Mouse (Mus musculus): Measurements from ENCODE around the gene Cabp4. TPM values are rescaled to one million over a fixed set of nuclear protein-coding genes. Genes with fewer than 3 reads are reported as not detected.

Cabp4 gene
- total and polyA plus RNA-seq, 3 experiments, result 0.21 TPM; not detected in 2

DNA sequence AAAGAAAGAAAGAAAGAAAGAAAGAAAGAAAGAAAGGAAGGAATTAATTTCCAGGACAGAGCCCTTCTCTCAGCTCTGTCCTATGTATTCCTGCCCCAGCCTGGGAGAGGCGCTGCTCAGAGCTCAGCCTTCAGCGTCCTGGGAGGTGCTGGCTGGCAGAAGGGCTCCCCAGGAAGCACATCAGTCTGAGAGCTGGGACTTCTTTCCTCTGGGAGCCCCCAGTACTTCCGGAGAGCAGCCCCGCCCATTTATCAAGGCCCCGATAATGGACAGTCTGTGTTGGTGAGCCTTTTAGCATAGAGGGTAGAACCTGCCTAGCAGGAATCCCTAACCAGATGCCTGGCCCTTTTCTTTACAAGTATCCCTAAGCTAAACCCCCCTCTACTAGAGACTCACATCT is 55.7 kb downstream of the Cabp4 start:
- H3K27ac ChIP-seq, result no peak overlapping the region
- TF ChIP-seq CTCF (IDR thresholded peaks at IDR 0.05) (no peak), EP300 (IDR thresholded peaks at IDR 0.05; ENCODE audit: insufficient read depth, low read depth, low read length) (no peak), POLR2A (IDR thresholded peaks at IDR 0.05; ENCODE audit: insufficient read depth, low read depth, low read length) (no peak)
- H3K36me3 ChIP-seq (ENCODE audit: control insufficient read depth, insufficient read depth, low read length), result no peaks in the 10 kb centered on the region
- DNase-seq, result no peak
- H3K27me3 ChIP-seq (ENCODE audit: control insufficient read depth, insufficient read depth, low read length), result no peaks in the 10 kb centered on the region
- H3K9ac ChIP-seq (ENCODE audit: low read depth, low read length), result no peak overlapping the region
- WGBS, result 24% methylated on average over 5 of the region's 5 CpGs
- intact Hi-C loops (cut with DNase I), result no loop called here
- no peaks in the 10 kb centered on the region for H3K79me2 ChIP-seq (replicated peaks; ENCODE audit: control insufficient read depth, insufficient read depth, low read length)
- H3K4me3 ChIP-seq, result no peak overlapping the region
- no peaks in the 10 kb centered on the region for H3K4me1 ChIP-seq (ENCODE audit: control insufficient read depth, insufficient read depth, low read length)

DNA sequence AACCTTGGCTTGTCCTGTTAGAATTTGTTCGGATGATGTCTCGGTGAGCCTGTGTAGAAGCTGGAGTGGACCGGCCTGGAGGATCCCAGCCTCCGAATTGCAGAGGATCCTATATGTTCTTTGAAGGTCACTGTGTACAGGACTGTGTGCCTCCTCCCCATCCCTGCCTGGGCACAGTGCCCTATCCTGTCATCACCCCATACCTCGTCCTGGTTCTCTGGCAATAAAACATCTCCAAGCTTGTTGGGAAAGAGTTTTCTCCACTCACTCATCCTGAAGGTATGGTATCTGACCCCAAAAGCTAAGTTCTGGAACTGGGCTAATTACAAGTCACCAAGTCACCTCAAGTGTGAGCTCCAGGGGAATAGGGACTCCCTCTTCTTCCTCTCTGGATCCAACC is 56.7 kb downstream of the Cabp4 start:
- no peaks in the 10 kb centered on the region for H3K27me3 ChIP-seq (ENCODE audit: control insufficient read depth, insufficient read depth, low read length)
- 59% methylated on average over 5 of the region's 5 CpGs for WGBS
- DNase-seq, result no peak
- no peak overlapping the region for H3K27ac ChIP-seq
- H3K4me3 ChIP-seq, result no peak overlapping the region
- H3K4me1 ChIP-seq (ENCODE audit: control insufficient read depth, insufficient read depth, low read length), result no peaks in the 10 kb centered on the region
- TF ChIP-seq POLR2A (IDR thresholded peaks at IDR 0.05; ENCODE audit: insufficient read depth, low read depth, low read length) (no peak), EP300 (IDR thresholded peaks at IDR 0.05; ENCODE audit: insufficient read depth, low read depth, low read length) (no peak), CTCF (IDR thresholded peaks at IDR 0.05) (no peak)
- H3K36me3 ChIP-seq (ENCODE audit: control insufficient read depth, insufficient read depth, low read length), result no peaks in the 10 kb centered on the region
- intact Hi-C loops (cut with DNase I), result no loop called here
- H3K9ac ChIP-seq (ENCODE audit: low read depth, low read length), result no peak overlapping the region
- H3K79me2 ChIP-seq (replicated peaks; ENCODE audit: control insufficient read depth, insufficient read depth, low read length), result no peaks in the 10 kb centered on the region

DNA sequence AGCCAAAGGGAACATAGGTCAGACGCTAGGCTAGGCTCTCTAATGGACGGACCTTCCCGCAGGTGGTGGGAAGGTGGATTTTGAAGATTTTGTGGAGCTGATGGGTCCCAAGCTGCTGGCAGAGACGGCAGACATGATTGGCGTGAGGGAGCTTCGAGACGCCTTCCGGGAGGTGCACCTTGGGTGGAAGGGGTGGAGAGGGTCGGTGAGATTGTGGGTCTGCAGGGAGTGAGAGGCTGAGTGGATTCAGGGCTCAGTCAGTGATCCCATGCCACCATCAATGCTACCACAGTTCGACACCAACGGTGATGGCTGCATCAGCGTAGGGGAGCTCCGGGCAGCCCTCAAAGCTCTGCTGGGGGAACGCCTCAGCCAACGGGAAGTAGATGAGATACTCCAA is 57.7 kb downstream of the Cabp4 start:
- TF ChIP-seq EP300 (IDR thresholded peaks at IDR 0.05; ENCODE audit: insufficient read depth, low read depth, low read length), result no peak
- no peak for TF ChIP-seq CTCF (IDR thresholded peaks at IDR 0.05)
- no peak for TF ChIP-seq POLR2A (IDR thresholded peaks at IDR 0.05; ENCODE audit: insufficient read depth, low read depth, low read length)
- Histone ChIP-seq H3K36me3 (ENCODE audit: control insufficient read depth, insufficient read depth, low read length) (no peaks in the 10 kb centered on the region), H3K9ac (ENCODE audit: low read depth, low read length) (no peak overlapping the region), H3K79me2 (replicated peaks; ENCODE audit: control insufficient read depth, insufficient read depth, low read length) (no peaks in the 10 kb centered on the region), H3K27ac (no peak overlapping the region), H3K4me3 (no peak overlapping the region), H3K4me1 (ENCODE audit: control insufficient read depth, insufficient read depth, low read length) (no peaks in the 10 kb centered on the region), H3K27me3 (ENCODE audit: control insufficient read depth, insufficient read depth, low read length) (no peaks in the 10 kb centered on the region)
- intact Hi-C loops (cut with DNase I), result no loop called here
- DNase-seq, result no peak
- 89% methylated on average over 15 of the region's 15 CpGs for WGBS

Other genes with a start within 250 kb of the Cabp4 start
Only the 30 nearest of the 33 such genes appear.
- gene Unc93b1, start 208.8 kb downstream of the Cabp4 start, total RNA-seq (2021), result 10 to 100 TPM; 17.5 to 18.3 TPM
- 38.1 and 45.5 TPM in 2 replicates for gene Unc93b1, start 208.8 kb downstream of the Cabp4 start, polyA plus RNA-seq (2012; rRNA removed)
- gene Aldh3b3, start 185.4 kb downstream of the Cabp4 start, total RNA-seq (2021), result under 1 TPM; 0.39 to 0.61 TPM
- 2.8 and 5.4 TPM in 2 replicates for gene Aldh3b3, start 185.4 kb downstream of the Cabp4 start, polyA plus RNA-seq (2012; rRNA removed)
- gene Aldh3b2, start 171.7 kb downstream of the Cabp4 start, total RNA-seq (2021), result under 1 TPM; 0.18 to 0.26 TPM
- 0.91 and 1.6 TPM in 2 replicates for gene Aldh3b2, start 171.7 kb downstream of the Cabp4 start, polyA plus RNA-seq (2012; rRNA removed)
- 10 to 100 TPM; 21.5 to 28.0 TPM for gene Acy3, start 157.5 kb downstream of the Cabp4 start, total RNA-seq (2021)
- gene Acy3, start 157.5 kb downstream of the Cabp4 start, polyA plus RNA-seq (2012; rRNA removed), result 68.7 and 89.9 TPM in 2 replicates
- not detected for gene Tbx10, start 151.3 kb downstream of the Cabp4 start, total RNA-seq (2021)
- gene Tbx10, start 151.3 kb downstream of the Cabp4 start, polyA plus RNA-seq (2012; rRNA removed), result 0.14 TPM in 1 of 2 replicates, not detected in the other
- gene Nudt8, start 143.5 kb downstream of the Cabp4 start, total RNA-seq (2021), result 100 to 1,000 TPM; 136 to 149 TPM
- gene Nudt8, start 143.5 kb downstream of the Cabp4 start, polyA plus RNA-seq (2012; rRNA removed), result 46.4 and 61.9 TPM in 2 replicates
- 1 to 10 TPM; 1.0 to 1.7 TPM for gene Gm49405, start 143.4 kb downstream of the Cabp4 start, total RNA-seq (2021)
- 11.0 TPM in 2 replicates for gene Gm49405, start 143.4 kb downstream of the Cabp4 start, polyA plus RNA-seq (2012; rRNA removed)
- 100 to 1,000 TPM; 193 to 236 TPM for gene Doc2g, start 140.7 kb downstream of the Cabp4 start, total RNA-seq (2021)
- gene Doc2g, start 140.7 kb downstream of the Cabp4 start, polyA plus RNA-seq (2012; rRNA removed), result 432 and 597 TPM in 2 replicates
- 1,000 to 10,000 TPM; 1,031 to 1,231 TPM for gene Ndufv1, start 131.2 kb downstream of the Cabp4 start, total RNA-seq (2021)
- gene Ndufv1, start 131.2 kb downstream of the Cabp4 start, polyA plus RNA-seq (2012; rRNA removed), result 1,078 and 1,145 TPM in 2 replicates
- 100 to 1,000 TPM; 356 to 371 TPM for gene Gstp1, start 106.0 kb downstream of the Cabp4 start, total RNA-seq (2021)
- gene Gstp1, start 106.0 kb downstream of the Cabp4 start, polyA plus RNA-seq (2012; rRNA removed), result 480 and 490 TPM in 2 replicates
- 100 to 1,000 TPM; 121 to 137 TPM for gene Gstp2, start 98.0 kb downstream of the Cabp4 start, total RNA-seq (2021)
- gene Gstp2, start 98.0 kb downstream of the Cabp4 start, polyA plus RNA-seq (2012; rRNA removed), result 38.3 and 58.2 TPM in 2 replicates
- not detected for gene Gstp3, start 84.5 kb downstream of the Cabp4 start, total RNA-seq (2021)
- 1.1 TPM in 1 of 2 replicates, not detected in the other for gene Gstp3, start 84.5 kb downstream of the Cabp4 start, polyA plus RNA-seq (2012; rRNA removed)
- gene Cabp2, start 62.5 kb downstream of the Cabp4 start, total RNA-seq (2021), result not detected
- gene Cabp2, start 62.5 kb downstream of the Cabp4 start, polyA plus RNA-seq (2012; rRNA removed), result not detected in 2 replicates
- gene Cdk2ap2, start 46.9 kb downstream of the Cabp4 start, total RNA-seq (2021), result 10 to 100 TPM; 39.9 to 43.2 TPM
- gene Cdk2ap2, start 46.9 kb downstream of the Cabp4 start, polyA plus RNA-seq (2012; rRNA removed), result 81.3 and 85.3 TPM in 2 replicates
- 10 to 100 TPM; 18.1 to 19.9 TPM for gene Pitpnm1, start 44.0 kb downstream of the Cabp4 start, total RNA-seq (2021)
- gene Pitpnm1, start 44.0 kb downstream of the Cabp4 start, polyA plus RNA-seq (2012; rRNA removed), result 43.6 and 49.9 TPM in 2 replicates
- gene Aip, start 18.2 kb downstream of the Cabp4 start, total RNA-seq (2021), result 10 to 100 TPM; 55.1 to 60.6 TPM
- 69.4 and 82.1 TPM in 2 replicates for gene Aip, start 18.2 kb downstream of the Cabp4 start, polyA plus RNA-seq (2012; rRNA removed)
- under 1 TPM in 1 of 2 experiments, not detected in 1; 0.05 TPM for gene Gpr152, start 4.2 kb downstream of the Cabp4 start, total RNA-seq (2021)
- 0.12 TPM in 2 replicates for gene Gpr152, start 4.2 kb downstream of the Cabp4 start, polyA plus RNA-seq (2012; rRNA removed)
- 10 to 100 TPM; 43.9 to 45.1 TPM for gene Coro1b, start 4.6 kb upstream of the Cabp4 start, total RNA-seq (2021)
- gene Coro1b, start 4.6 kb upstream of the Cabp4 start, polyA plus RNA-seq (2012; rRNA removed), result 83.3 and 95.0 TPM in 2 replicates
- gene Ptprcap, start 9.6 kb upstream of the Cabp4 start, total RNA-seq (2021), result 1 to 10 TPM; 1.1 to 1.7 TPM
- gene Ptprcap, start 9.6 kb upstream of the Cabp4 start, polyA plus RNA-seq (2012; rRNA removed), result 2.2 and 6.4 TPM in 2 replicates
- gene Rps6kb2, start 19.3 kb upstream of the Cabp4 start, total RNA-seq (2021), result 10 to 100 TPM; 14.7 to 18.2 TPM
- 29.5 and 32.9 TPM in 2 replicates for gene Rps6kb2, start 19.3 kb upstream of the Cabp4 start, polyA plus RNA-seq (2012; rRNA removed)
- gene Carns1, start 31.4 kb upstream of the Cabp4 start, total RNA-seq (2021), result 10 to 100 TPM; 24.4 to 27.0 TPM
- 78.0 and 79.1 TPM in 2 replicates for gene Carns1, start 31.4 kb upstream of the Cabp4 start, polyA plus RNA-seq (2012; rRNA removed)
- 10 to 100 TPM; 12.4 to 14.4 TPM for gene Tbc1d10c, start 47.3 kb upstream of the Cabp4 start, total RNA-seq (2021)
- 13.7 and 15.8 TPM in 2 replicates for gene Tbc1d10c, start 47.3 kb upstream of the Cabp4 start, polyA plus RNA-seq (2012; rRNA removed)
- gene Ppp1ca, start 48.0 kb upstream of the Cabp4 start, total RNA-seq (2021), result 100 to 1,000 TPM; 272 to 313 TPM
- gene Ppp1ca, start 48.0 kb upstream of the Cabp4 start, polyA plus RNA-seq (2012; rRNA removed), result 406 and 497 TPM in 2 replicates
- 1 to 10 TPM; 4.1 to 4.4 TPM for gene Rad9a, start 57.6 kb upstream of the Cabp4 start, total RNA-seq (2021)
- gene Rad9a, start 57.6 kb upstream of the Cabp4 start, polyA plus RNA-seq (2012; rRNA removed), result 13.5 and 13.9 TPM in 2 replicates
- gene Clcf1, start 70.2 kb upstream of the Cabp4 start, total RNA-seq (2021), result 1 to 10 TPM in 1 of 2 experiments, under 1 TPM in 1; 0.55 to 1.0 TPM
- 2.8 and 5.4 TPM in 2 replicates for gene Clcf1, start 70.2 kb upstream of the Cabp4 start, polyA plus RNA-seq (2012; rRNA removed)
- gene AC109138.7, start 70.3 kb upstream of the Cabp4 start, total RNA-seq (2021), result not detected
- 15.3 TPM in 1 of 2 replicates, not detected in the other for gene AC109138.7, start 70.3 kb upstream of the Cabp4 start, polyA plus RNA-seq (2012; rRNA removed)
- 10 to 100 TPM in 1 of 2 experiments, 1 to 10 TPM in 1; 9.2 to 12.0 TPM for gene Pold4, start 87.9 kb upstream of the Cabp4 start, total RNA-seq (2021)
- 36.9 and 48.1 TPM in 2 replicates for gene Pold4, start 87.9 kb upstream of the Cabp4 start, polyA plus RNA-seq (2012; rRNA removed)
- gene Ssh3, start 125.1 kb upstream of the Cabp4 start, total RNA-seq (2021), result 1 to 10 TPM; 6.7 to 7.3 TPM
- 13.7 and 15.9 TPM in 2 replicates for gene Ssh3, start 125.1 kb upstream of the Cabp4 start, polyA plus RNA-seq (2012; rRNA removed)
- gene Ankrd13d, start 139.1 kb upstream of the Cabp4 start, total RNA-seq (2021), result under 1 TPM; 0.34 to 0.60 TPM
- gene Ankrd13d, start 139.1 kb upstream of the Cabp4 start, polyA plus RNA-seq (2012; rRNA removed), result 1.4 and 1.5 TPM in 2 replicates
- 10 to 100 TPM; 56.0 to 59.0 TPM for gene Grk2, start 162.2 kb upstream of the Cabp4 start, total RNA-seq (2021)
- gene Grk2, start 162.2 kb upstream of the Cabp4 start, polyA plus RNA-seq (2012; rRNA removed), result 53.6 and 61.3 TPM in 2 replicates